Mouse (Mus musculus) activated CD4-positive, CD25-positive, alpha-beta regulatory T cell (primary cell): ENCODE measurements around the gene Ebp. TPM values are rescaled to one million over a fixed set of nuclear protein-coding genes. Genes with fewer than 3 reads are reported as not detected.

Experiments
- polyA plus RNA-seq, 2 experiments: library from polyadenylated mRNA; unstranded; fragments of 100-300 nt; shearing (Covaris generic); gene quantifications; one replicate each; pipeline ENCODE4 v1.2.1; 2017

Ebp gene
- polyA plus RNA-seq: 100 to 1,000 TPM; 142 to 256 TPM

GRCm38 (mm10) chrX:8193419-8193723, at the start of gene Ebp:
TSS of gene Ebp (minus strand) at chrX:8193512.

DNA sequence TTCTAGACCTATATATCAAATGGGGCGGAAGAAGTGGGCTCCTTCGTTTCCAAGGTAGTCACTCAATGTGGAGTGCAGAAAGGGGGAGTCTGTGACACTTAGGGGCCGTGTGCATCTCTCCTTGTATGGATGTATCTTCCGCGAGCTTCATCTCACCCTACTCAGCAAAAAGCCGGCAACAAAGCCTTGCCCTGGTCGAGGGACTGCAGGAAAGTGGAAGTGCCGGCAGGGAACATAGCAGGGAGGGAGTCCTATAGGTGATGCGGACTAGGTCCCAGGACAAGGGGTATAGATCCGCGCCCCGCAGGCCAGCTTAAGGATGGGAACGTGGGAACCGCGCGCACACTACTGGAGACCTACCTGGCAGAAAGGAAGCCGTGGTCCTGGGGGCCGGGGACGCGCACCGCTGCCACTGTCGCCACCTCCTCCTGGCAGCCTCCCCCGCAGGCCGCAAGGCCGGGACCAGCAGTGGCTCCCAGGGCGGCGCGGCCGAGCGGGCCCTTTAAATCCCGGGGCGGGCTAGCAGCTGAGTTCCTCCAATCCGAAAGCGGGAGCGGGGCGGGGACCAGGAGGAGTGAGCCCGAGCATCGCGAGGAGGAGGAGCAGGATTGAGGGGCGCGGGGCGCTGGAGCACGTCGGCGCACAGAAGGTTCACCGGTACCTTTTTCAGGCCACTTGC, 12.8 kb upstream of the Ebp start, which contains the start of gene Porcn:
Gene Porcn (minus strand): TSS at position 511 of the 679 bp plus-strand sequence.

DNA sequence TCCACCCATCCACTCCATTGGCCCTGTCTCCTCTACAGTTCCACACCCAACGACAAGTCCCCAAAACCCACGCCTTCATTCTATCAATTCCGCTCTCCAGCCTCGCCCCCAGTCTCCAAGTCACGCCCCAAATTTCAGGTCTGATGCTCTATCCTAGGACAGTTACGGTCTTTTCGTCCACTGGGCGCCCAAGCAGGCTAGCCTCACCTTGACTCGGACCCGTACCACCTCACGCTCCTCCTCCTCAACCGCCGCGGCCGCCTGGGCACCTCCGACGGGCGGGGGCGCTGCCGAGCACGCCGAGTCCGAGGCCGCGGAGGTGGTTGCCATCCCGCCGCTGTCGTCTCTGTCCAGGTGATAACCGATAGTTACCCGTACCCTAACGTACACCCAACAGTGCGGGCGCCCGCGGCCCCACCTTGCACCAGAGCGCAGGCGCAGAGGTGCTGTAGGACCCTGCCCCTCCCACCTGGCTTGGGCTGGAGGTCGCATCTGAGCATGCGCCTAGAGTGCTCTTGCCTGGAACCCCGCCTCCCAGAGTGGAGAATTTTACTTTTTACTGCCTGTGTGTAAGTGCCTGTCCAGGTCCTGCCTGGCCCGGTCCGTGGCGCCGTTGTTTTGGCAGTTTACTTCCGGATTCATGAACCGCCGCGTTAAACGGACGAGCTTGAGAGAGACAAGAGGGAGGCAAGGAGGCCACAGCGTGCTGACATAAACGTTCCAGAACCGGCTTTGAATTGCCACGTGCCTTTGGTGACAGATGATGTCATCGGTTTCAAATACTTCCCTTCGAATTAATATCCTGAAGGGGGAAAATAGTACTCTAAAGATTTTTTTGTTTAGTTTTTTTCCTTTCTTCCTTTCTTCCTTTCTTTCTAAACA, 17.6 kb downstream of the Ebp start, which contains the start of gene Tbc1d25:
Gene Tbc1d25 (minus strand): TSS at position 678 of the 882 bp plus-strand sequence.

DNA sequence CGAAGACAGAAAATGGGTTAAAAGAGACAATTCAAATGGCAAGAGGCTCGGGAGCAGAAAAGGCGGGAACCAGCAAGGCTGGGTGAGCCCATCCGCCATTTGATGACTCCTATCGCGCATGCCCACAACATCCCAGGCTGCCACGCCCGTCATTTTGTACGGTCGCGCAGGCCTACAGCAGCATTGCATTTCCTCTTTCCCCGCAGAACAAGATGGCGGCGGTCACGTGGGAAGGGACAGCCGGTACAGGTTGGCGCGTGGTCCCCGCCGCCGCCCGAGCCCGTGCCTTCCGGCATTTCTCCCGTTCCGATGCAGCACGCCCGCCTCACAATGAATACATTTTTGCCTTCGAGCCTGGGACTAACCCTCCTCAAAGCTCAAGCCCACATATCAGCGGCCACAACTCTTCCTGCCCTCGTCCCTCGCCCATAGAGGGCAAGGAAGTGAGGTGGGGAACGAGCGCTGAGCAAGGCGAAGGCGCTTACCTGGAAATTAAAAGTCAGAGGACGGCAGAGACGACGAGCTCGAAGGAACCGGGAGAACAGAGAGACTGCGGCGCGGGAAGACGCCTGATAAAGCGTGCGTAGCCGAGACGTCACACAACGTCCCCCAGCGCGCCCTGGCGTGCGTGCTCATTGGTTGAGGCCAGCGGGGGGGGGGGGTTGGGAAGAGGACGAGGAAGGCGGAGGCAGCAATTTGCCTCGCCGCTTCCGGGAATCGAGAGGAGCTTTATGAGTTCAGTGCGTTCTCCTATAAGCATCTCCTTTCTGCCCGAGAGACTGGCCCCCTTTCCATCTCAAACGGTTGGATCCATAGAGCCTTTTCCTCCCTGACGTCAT, 47.9 kb downstream of the Ebp start, which contains the start of gene Rbm3:
Gene Rbm3 (minus strand): TSS at position 728 of the 839 bp plus-strand sequence.

Other genes with a start within 250 kb of the Ebp start
- 10 to 100 TPM; 10.8 to 15.6 TPM for gene Hdac6, start 245.6 kb downstream of the Ebp start, polyA plus RNA-seq
- gene Gata1, start 215.4 kb downstream of the Ebp start, polyA plus RNA-seq: 10 to 100 TPM; 23.4 to 63.7 TPM
- not detected for gene Glod5, start 175.0 kb downstream of the Ebp start, polyA plus RNA-seq
- 10 to 100 TPM; 17.5 to 26.2 TPM for gene Suv39h1, start 118.8 kb downstream of the Ebp start, polyA plus RNA-seq
- gene Was, start 103.0 kb downstream of the Ebp start, polyA plus RNA-seq: 100 to 1,000 TPM in 1 of 2 experiments, 10 to 100 TPM in 1; 98.6 to 110 TPM
- 10 to 100 TPM; 13.4 to 18.7 TPM for gene Wdr13, start 60.6 kb downstream of the Ebp start, polyA plus RNA-seq
- 100 to 1,000 TPM; 668 to 956 TPM for gene Rbm3, start 47.6 kb downstream of the Ebp start, polyA plus RNA-seq
- 10 to 100 TPM; 12.7 to 18.0 TPM for gene Tbc1d25, start 17.3 kb downstream of the Ebp start, polyA plus RNA-seq
- gene Porcn, start 13.0 kb upstream of the Ebp start, polyA plus RNA-seq: under 1 TPM in 1 of 2 experiments, not detected in 1; 0.17 TPM
- gene Ftsj1, start 58.9 kb upstream of the Ebp start, polyA plus RNA-seq: 10 to 100 TPM; 21.5 to 24.9 TPM
- under 1 TPM; 0.25 to 0.49 TPM for gene Slc38a5, start 77.6 kb upstream of the Ebp start, polyA plus RNA-seq
- not detected for gene Ssxb10, start 133.9 kb upstream of the Ebp start, polyA plus RNA-seq
- gene Ssxb9, start 173.5 kb upstream of the Ebp start, polyA plus RNA-seq: not detected
- gene Ssxb1, start 219.8 kb upstream of the Ebp start, polyA plus RNA-seq: not detected